Mouse (Mus musculus) kidney, adult 2 months (tissue): ENCODE measurements at regions not wholly inside any gene's neighbourhood (a gene's known extent, or its start where the extent isn't known, plus 50 kb on each side); places are given as distances from the start of the nearest gene placed in this dataset.

Source experiments
- CTCF ChIP-seq: fragments of 200-500 bp; conservative IDR thresholded peaks from 2 replicates; pipeline ENCODE4 v1.5.1; 2011; ENCODE audit warnings: low read depth, mild to moderate bottlenecking, control low read depth, low read length, moderate library complexity, mixed read lengths; ENCODE audit not compliant: insufficient read depth, insufficient read length
- POLR2A ChIP-seq: fragments of 200-500 bp; IDR thresholded peaks from one replicate; pipeline ENCODE4 v1.6.1; 2011; ENCODE audit warnings: low read depth, low read length, control low read depth

GRCm38 (mm10) chr5:77483053-77483717, 75.3 kb upstream of the Igfbp7 start:
- no peak for TF ChIP-seq CTCF
- no peak for TF ChIP-seq POLR2A
